Mouse (Mus musculus) left cerebral cortex, adult 6 months (tissue): Measurements from ENCODE around the gene Cd52. TPM values are rescaled to one million over a fixed set of nuclear protein-coding genes. Genes with fewer than 3 reads are reported as not detected.

Experiments
- long read RNA-seq, 2 experiments: library from polyadenylated mRNA; unstranded; transcript quantifications; one replicate each; pipeline ENCODE4 v2.0.0; 2019 to 2020
- polyA plus RNA-seq: library from polyadenylated mRNA; unstranded; fragments of <200 nt; fragmentation: Nextera tagmentation; gene quantifications from 2 replicates; pipeline ENCODE4 v1.2.3, GENCODE M21; 2021

The Cd52 gene
- polyA plus RNA-seq, result 17.1 and 21.5 TPM in 2 replicates
- long read RNA-seq, experiment 1, partial matches to known transcripts, result 0 of 1 reads
- long read RNA-seq, experiment 1, other reads (novel, unspliced or antisense), result 1 of 1 reads
- long read RNA-seq, experiment 2, transcript Cd52-201 (2 exons, 514 nt), result major isoform, 12 of 12 reads
- long read RNA-seq, experiment 2, partial matches to known transcripts, result 0 of 12 reads
- long read RNA-seq, experiment 2, other reads (novel, unspliced or antisense), result 0 of 12 reads

GRCm38 (mm10) chr4:134094923-134095547 lies at the start of gene Cd52:
Cd52 (minus strand) TSS chr4:134095082.

GRCm38 (mm10) chr4:134128221-134128982 lies 33.5 kb upstream of the Cd52 start, which contains the start of gene Sh3bgrl3:
Sh3bgrl3 (minus strand) TSS chr4:134128789.

GRCm38 (mm10) chr4:134101979-134102741 lies 7.3 kb upstream of the Cd52 start, which contains the start of gene Ubxn11:
Ubxn11 (plus strand) TSS chr4:134102570.

GRCm38 (mm10) chr4:134060135-134060865 lies 34.6 kb downstream of the Cd52 start, which contains the start of gene Crybg2:
Crybg2 (plus strand) TSS chr4:134060815.

GRCm38 (mm10) chr4:134053538-134053937 lies 41.3 kb downstream of the Cd52 start, which contains the start of gene Zfp683:
Zfp683 (plus strand) TSS chr4:134053838.

Other genes with a start within 250 kb of the Cd52 start
- gene Rps6ka1, start 207.3 kb downstream of the Cd52 start, polyA plus RNA-seq, result 4.7 and 9.6 TPM in 2 replicates
- gene Hmgn2, start 126.4 kb downstream of the Cd52 start, polyA plus RNA-seq, result 230 and 238 TPM in 2 replicates
- gene Dhdds, start 94.2 kb downstream of the Cd52 start, polyA plus RNA-seq, result 39.7 and 42.1 TPM in 2 replicates
- not detected in 2 replicates for gene Lin28a, start 76.2 kb downstream of the Cd52 start, polyA plus RNA-seq
- gene Zfp683, start 41.2 kb downstream of the Cd52 start, polyA plus RNA-seq, result not detected in 2 replicates
- 4.6 and 8.1 TPM in 2 replicates for gene Crybg2, start 34.3 kb downstream of the Cd52 start, polyA plus RNA-seq
- 11.6 and 12.2 TPM in 2 replicates for gene Ubxn11, start 7.5 kb upstream of the Cd52 start, polyA plus RNA-seq
- 657 and 660 TPM in 2 replicates for gene Sh3bgrl3, start 33.7 kb upstream of the Cd52 start, polyA plus RNA-seq
- gene Cep85, start 92.0 kb upstream of the Cd52 start, polyA plus RNA-seq, result 12.4 and 12.5 TPM in 2 replicates
- gene Gm7534, start 107.9 kb upstream of the Cd52 start, polyA plus RNA-seq, result not detected in 2 replicates
- gene Catsper4, start 132.3 kb upstream of the Cd52 start, polyA plus RNA-seq, result not detected in 2 replicates
- 0.21 TPM in 1 of 2 replicates, not detected in the other for gene Cnksr1, start 143.3 kb upstream of the Cd52 start, polyA plus RNA-seq
- 0.45 and 0.63 TPM in 2 replicates for gene E130218I03Rik, start 148.6 kb upstream of the Cd52 start, polyA plus RNA-seq
- 16.6 and 17.3 TPM in 2 replicates for gene Zfp593, start 150.5 kb upstream of the Cd52 start, polyA plus RNA-seq
- gene Gm30191, start 151.9 kb upstream of the Cd52 start, polyA plus RNA-seq, result not detected in 2 replicates
- gene Grrp1, start 159.0 kb upstream of the Cd52 start, polyA plus RNA-seq, result 5.0 and 6.2 TPM in 2 replicates
- 8.8 and 12.5 TPM in 2 replicates for gene Pdik1l, start 192.8 kb upstream of the Cd52 start, polyA plus RNA-seq
- gene Trim63, start 220.0 kb upstream of the Cd52 start, polyA plus RNA-seq, result 0.15 TPM in 1 of 2 replicates, not detected in the other
- 0.53 and 0.59 TPM in 2 replicates for gene Slc30a2, start 248.1 kb upstream of the Cd52 start, polyA plus RNA-seq